Mouse (Mus musculus) midbrain, postnatal 0 days (tissue): ENCODE measurements at regions not wholly inside any gene's neighbourhood (a gene's known extent, or its start where the extent isn't known, plus 50 kb on each side); places are given as distances from the start of the nearest gene placed in this dataset.

Experiments used
- ATAC-seq: fragments of 200-750 bp; cut with Nextera tagmentation; 2 replicates; pipeline ENCODE4 v1.8.0; 2017; ENCODE audit warnings: moderate number of reproducible peaks, mild to moderate bottlenecking, moderate TSS enrichment, moderate library complexity; ENCODE audit not compliant: low FRiP score
- DNase-seq: peaks from one replicate; pipeline ENCODE4 v3.0.0-alpha.2; 2015; ENCODE audit warnings: low spot score
- H3K27ac ChIP-seq: fragments of 300-500 bp; sonication (generic); 2 replicates; pipeline ENCODE4 v1.5.1; 2014; ENCODE audit warnings: low read depth, mild to moderate bottlenecking, low read length, mixed read lengths
- H3K27me3 ChIP-seq: fragments of 300-500 bp; sonication (generic); 2 replicates; pipeline ENCODE4 v1.6.1; 2014; ENCODE audit warnings: low read length, control low read depth, mixed read lengths; ENCODE audit not compliant: insufficient read depth
- H3K36me3 ChIP-seq: fragments of 300-500 bp; sonication (generic); 2 replicates; pipeline ENCODE4 v1.6.1; 2014; ENCODE audit warnings: low read length, control low read depth, mixed read lengths; ENCODE audit not compliant: insufficient read depth
- H3K4me1 ChIP-seq: fragments of 300-500 bp; sonication (generic); 2 replicates; pipeline ENCODE4 v1.6.1; 2014; ENCODE audit warnings: mild to moderate bottlenecking, control low read depth, antibody characterized with exemption, low read length, mixed read lengths; ENCODE audit not compliant: insufficient read depth
- H3K4me2 ChIP-seq: fragments of 300-500 bp; sonication (generic); 2 replicates; pipeline ENCODE4 v1.6.1; 2014; ENCODE audit warnings: low read depth, mild to moderate bottlenecking, low read length, mixed read lengths; ENCODE audit not compliant: poor library complexity, severe bottlenecking
- H3K4me3 ChIP-seq: fragments of 300-500 bp; sonication (generic); 2 replicates; pipeline ENCODE4 v1.5.1; 2014; ENCODE audit warnings: low read depth, mild to moderate bottlenecking, low read length, moderate library complexity
- H3K9ac ChIP-seq: fragments of 300-500 bp; sonication (generic); replicated peaks from 2 replicates; pipeline ENCODE4 v1.6.1; 2014; ENCODE audit warnings: mild to moderate bottlenecking, low read length, moderate library complexity, mixed read lengths; ENCODE audit not compliant: poor library complexity, severe bottlenecking
- H3K9me3 ChIP-seq: fragments of 300-500 bp; sonication (generic); 2 replicates; pipeline ENCODE4 v1.6.1; 2016; ENCODE audit warnings: low read length, control low read depth
- CTCF ChIP-seq: IDR thresholded peaks from 2 replicates; pipeline ENCODE4 v1.5.1; 2016; ENCODE audit warnings: antibody characterized with exemption, mild to moderate bottlenecking
- WGBS: fragments of 180-500 bp; shearing (Covaris S2); extraction: QIAGEN DNeasy Blood & Tissue Kit; methylation state at CpG from one replicate; pipeline ENCODE4 v1.1.7; 2014; 5-methylcytosine and 5-hydroxymethylcytosine counted together

DNA sequence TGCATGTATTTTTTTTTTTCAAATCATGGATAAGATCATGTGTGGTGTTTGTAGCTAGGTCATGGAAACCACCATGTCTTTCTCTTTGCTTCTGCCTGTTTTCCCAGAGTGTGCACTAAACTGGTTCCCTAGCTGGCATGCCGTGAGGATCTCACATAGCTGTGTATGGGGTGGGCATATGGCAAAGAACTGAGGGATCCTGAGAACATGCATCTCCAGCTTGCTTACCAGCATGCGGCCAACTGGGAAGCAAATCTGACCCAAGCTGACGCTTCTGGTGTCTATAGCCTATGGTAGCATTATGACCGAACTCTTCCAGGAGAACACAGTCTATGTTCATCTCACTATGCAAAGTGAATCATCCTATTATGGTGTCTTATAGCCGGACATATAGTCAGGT, 336.5 kb upstream of the Chrm3 start:
- no peaks in the 10 kb centered on the region for H3K9me3 ChIP-seq
- TF ChIP-seq CTCF, result no peak
- no peaks in the 10 kb centered on the region for H3K27me3 ChIP-seq
- H3K4me3 ChIP-seq, result no peak overlapping the region
- no peak overlapping the region for H3K9ac ChIP-seq
- no peak overlapping the region for H3K27ac ChIP-seq
- H3K4me1 ChIP-seq, result no peaks in the 10 kb centered on the region
- H3K36me3 ChIP-seq, result no peaks in the 10 kb centered on the region
- WGBS, result 92% methylated on average over 5 of the region's 5 CpGs
- no peak for ATAC-seq
- no peak for DNase-seq
- no peak overlapping the region for H3K4me2 ChIP-seq

DNA sequence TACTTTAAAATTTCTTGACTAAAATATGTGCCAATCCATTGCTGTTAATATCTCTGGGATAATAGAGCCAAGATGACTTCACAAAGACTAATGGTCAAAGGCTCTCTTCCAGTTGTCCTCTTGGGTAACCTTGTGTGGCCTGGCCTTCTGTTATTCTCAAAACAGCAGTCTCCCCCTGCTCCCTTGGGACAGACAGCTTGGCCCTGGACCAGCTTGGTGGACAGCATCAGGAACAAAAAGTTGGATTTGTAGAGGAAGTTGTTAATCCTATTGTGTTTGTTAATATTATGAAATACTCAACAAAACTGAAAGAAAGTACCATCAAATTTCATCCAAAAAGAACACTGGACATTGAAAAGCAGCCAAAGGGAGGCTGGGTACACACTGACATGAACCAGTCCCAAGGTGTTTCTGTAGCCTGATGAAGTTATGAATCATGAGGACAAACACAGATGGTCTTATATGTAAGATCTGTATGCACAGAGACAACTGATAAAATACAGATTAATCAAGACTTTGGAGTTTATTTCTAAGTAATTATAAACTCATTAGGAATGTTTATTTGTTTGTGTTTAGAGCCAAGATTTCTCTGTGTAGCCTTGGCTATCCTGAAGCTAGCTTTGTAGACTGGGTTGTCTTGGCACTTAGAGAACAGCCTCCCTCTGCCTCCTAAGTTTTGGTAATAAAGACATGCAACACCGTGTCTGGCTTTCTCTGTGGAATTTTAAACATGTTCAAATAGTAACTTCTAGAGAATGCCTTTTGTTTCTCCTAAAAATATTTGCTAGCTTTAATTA, 335.7 kb upstream of the Chrm3 start:
- no peak for DNase-seq
- no peaks in the 10 kb centered on the region for H3K27me3 ChIP-seq
- no peak overlapping the region for H3K4me3 ChIP-seq
- no peaks in the 10 kb centered on the region for H3K4me1 ChIP-seq
- H3K4me2 ChIP-seq, result no peak overlapping the region
- no peak for ATAC-seq
- no peak for TF ChIP-seq CTCF
- H3K9ac ChIP-seq, result no peak overlapping the region
- H3K36me3 ChIP-seq, result no peaks in the 10 kb centered on the region
- 77% methylated on average over 1 of the region's 1 CpGs for WGBS
- H3K9me3 ChIP-seq, result no peaks in the 10 kb centered on the region
- H3K27ac ChIP-seq, result no peak overlapping the region

DNA sequence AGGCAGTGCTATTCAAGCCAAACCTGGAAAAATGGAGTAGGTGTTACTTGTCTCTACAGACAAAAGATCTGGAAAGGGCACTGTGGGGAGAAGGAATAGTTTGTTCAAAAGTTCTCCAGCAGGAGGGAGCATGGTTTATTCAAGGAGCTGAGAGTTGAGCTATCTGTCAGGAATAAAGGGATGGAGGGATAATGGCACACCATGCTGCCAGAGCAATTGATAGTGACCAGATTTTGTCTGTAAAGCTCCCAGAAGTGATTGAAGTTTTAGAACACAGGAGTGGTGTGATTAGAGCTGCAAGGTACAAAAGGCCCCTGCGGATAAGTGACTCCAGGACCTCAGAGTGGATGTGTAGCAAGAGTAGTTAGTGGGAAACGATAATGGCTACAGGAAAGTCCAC, 330.7 kb upstream of the Chrm3 start:
- no peak overlapping the region for H3K4me2 ChIP-seq
- 19% methylated on average over 2 of the region's 2 CpGs for WGBS
- no peak for ATAC-seq

DNA sequence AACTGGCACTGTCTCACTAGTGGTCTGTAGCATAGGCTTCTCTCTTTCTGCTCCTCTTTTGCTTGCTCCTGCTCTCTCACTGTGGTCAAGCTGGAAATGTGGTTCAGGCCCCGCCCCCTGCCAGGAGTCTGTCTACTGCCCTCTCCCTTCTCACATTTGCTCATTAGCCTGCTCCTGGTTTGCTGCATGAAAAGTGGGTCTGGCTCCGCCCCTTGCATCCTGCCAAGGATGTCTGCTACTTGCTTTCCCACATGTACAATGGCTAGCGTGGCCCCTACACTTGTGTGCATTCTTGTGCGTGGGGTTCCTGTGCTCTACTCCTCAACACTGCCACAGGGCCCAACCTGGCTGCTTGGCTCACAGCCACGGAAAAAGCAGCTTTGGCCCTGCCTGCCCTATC, 326.7 kb upstream of the Chrm3 start:
- Histone ChIP-seq H3K9ac (no peak overlapping the region), H3K4me1 (no peaks in the 10 kb centered on the region), H3K36me3 (no peaks in the 10 kb centered on the region), H3K4me2 (no peak overlapping the region), H3K27ac (no peak overlapping the region), H3K9me3 (no peaks in the 10 kb centered on the region), H3K27me3 (no peaks in the 10 kb centered on the region), H3K4me3 (no peak overlapping the region)
- ATAC-seq (no peak), DNase-seq (no peak)
- 76% methylated on average over 5 of the region's 5 CpGs for WGBS
- no peak for TF ChIP-seq CTCF

More for the DNA sequence above, 330.7 kb upstream of the Chrm3 start:
- no peak overlapping the region for H3K9ac ChIP-seq
- no peak for TF ChIP-seq CTCF
- H3K36me3 ChIP-seq, result no peaks in the 10 kb centered on the region
- DNase-seq, result no peak
- no peak overlapping the region for H3K4me3 ChIP-seq
- no peak overlapping the region for H3K27ac ChIP-seq
- no peaks in the 10 kb centered on the region for H3K9me3 ChIP-seq
- H3K27me3 ChIP-seq, result no peaks in the 10 kb centered on the region
- H3K4me1 ChIP-seq, result no peaks in the 10 kb centered on the region

DNA sequence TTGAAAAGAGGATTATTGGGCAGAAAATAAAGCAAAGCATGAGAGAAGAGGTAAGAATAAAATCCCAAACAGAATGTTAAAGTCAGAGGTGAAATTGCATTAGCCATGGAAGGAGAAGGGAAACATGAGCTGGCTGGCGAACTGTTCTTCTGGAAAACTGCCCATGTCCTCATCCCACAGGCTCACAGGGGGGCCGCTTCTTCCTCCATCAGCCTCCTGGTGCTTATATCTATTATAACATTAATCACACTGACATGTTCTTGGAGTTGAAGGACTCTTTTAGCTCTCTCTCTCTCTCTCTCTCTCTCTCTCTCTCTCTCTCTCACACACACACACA, 293.4 kb upstream of the Chrm3 start:
- TF ChIP-seq CTCF, result no peak
- DNase-seq, result no peak
- WGBS, result 16% methylated on average over 2 of the region's 2 CpGs

DNA sequence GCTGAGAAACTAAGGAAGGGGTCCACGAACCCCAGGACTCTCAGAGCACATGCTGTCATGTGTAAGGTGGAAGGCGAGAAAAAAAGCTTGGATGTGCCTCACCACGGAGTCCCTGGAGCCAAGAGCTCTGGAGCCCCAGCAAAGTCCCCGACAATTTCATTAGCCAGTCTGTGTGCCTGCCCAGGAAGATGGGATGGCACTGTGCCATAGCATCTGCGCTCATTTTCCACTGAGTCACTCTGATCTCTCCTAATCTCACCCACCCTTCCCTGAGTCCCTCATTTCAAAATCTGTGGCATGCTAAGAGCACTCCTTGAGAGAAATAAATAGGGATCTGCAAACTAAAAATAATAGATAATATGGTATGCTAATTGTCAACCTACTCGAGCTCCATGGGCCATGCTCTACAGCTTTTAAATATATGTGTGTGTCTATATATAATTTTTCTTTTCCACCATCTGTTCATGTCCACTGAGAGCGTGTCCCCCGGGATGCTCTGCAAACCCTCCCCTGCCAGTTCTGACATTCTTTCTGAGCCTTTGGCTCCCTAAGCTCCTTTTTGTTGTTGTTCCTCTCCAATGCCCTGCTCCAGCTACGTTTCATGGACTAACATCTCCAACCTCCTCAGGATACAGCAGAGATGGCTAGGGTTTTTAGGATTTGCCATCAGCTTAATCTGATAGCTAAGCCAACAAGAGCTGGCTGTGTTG, 292.9 kb upstream of the Chrm3 start:
- Histone ChIP-seq H3K4me2 (no peak overlapping the region), H3K4me3 (no peak overlapping the region), H3K27me3 (no peaks in the 10 kb centered on the region), H3K36me3 (no peaks in the 10 kb centered on the region), H3K27ac (no peak overlapping the region), H3K4me1 (no peaks in the 10 kb centered on the region), H3K9ac (no peak overlapping the region), H3K9me3 (no peaks in the 10 kb centered on the region)
- WGBS, result 28% methylated on average over 9 of the region's 9 CpGs
- no peak for TF ChIP-seq CTCF
- ATAC-seq (peak; percentile 54; the same call in 1 of the 2 replicates), DNase-seq (peak; percentile 80)

More for the DNA sequence above, 293.4 kb upstream of the Chrm3 start:
- no peaks in the 10 kb centered on the region for H3K9me3 ChIP-seq
- ATAC-seq, result no peak
- H3K4me1 ChIP-seq, result no peaks in the 10 kb centered on the region
- no peak overlapping the region for H3K27ac ChIP-seq
- H3K27me3 ChIP-seq, result no peaks in the 10 kb centered on the region
- no peak overlapping the region for H3K9ac ChIP-seq
- no peak overlapping the region for H3K4me2 ChIP-seq
- H3K36me3 ChIP-seq, result no peaks in the 10 kb centered on the region
- no peak overlapping the region for H3K4me3 ChIP-seq
